Mouse (Mus musculus) MEL (cell line): ENCODE data around the gene Sipa1l1.

Source experiments
- CTCF ChIP-seq, 3 experiments: IDR thresholded peaks in 2 of 3; conservative IDR thresholded peaks in 1 of 3; 2 replicates each; pipeline ENCODE4 v1.5.1; 2011 to 2012; ENCODE audit warnings: low read length in 3 of 3, low read depth in 2 of 3, mild to moderate bottlenecking in 2 of 3, improper control_type of control experiment in 1 of 3, inconsistent platforms in 1 of 3, mixed read lengths in 1 of 3, moderate library complexity in 1 of 3; ENCODE audit not compliant: control insufficient read depth in 1 of 3, insufficient read depth in 1 of 3, poor library complexity in 1 of 3, severe bottlenecking in 1 of 3
- EP300 ChIP-seq, 2 experiments: IDR thresholded peaks; 2 replicates each; pipeline ENCODE4 v1.6.1; 2011; ENCODE audit warnings: improper control_type of control experiment in 2 of 2, low read length in 2 of 2, low read depth in 1 of 2, mild to moderate bottlenecking in 1 of 2
- JUND ChIP-seq: IDR thresholded peaks from 2 replicates; pipeline ENCODE4 v1.6.1; 2011; ENCODE audit warnings: low read depth, mild to moderate bottlenecking, improper control_type of control experiment, low read length
- POLR2A ChIP-seq, 2 experiments: IDR thresholded peaks; 2 replicates each; pipeline ENCODE4 v1.6.1; 2011 to 2012; ENCODE audit warnings: low read length in 2 of 2, mild to moderate bottlenecking in 2 of 2, control low read depth in 1 of 2, improper control_type of control experiment in 1 of 2, low read depth in 1 of 2, moderate library complexity in 1 of 2; ENCODE audit not compliant: control insufficient read depth in 1 of 2, insufficient read depth in 1 of 2, poor library complexity in 1 of 2
- RCOR1 ChIP-seq: IDR thresholded peaks from 2 replicates; pipeline ENCODE4 v1.6.1; 2012; ENCODE audit warnings: low read depth, mild to moderate bottlenecking, inconsistent platforms, low read length, improper control_type of control experiment
- SIN3A ChIP-seq: IDR thresholded peaks from 2 replicates; pipeline ENCODE4 v1.6.1; 2012; ENCODE audit warnings: low read length, improper control_type of control experiment, inconsistent platforms
- USF2 ChIP-seq, 2 experiments: IDR thresholded peaks; 2 replicates each; pipeline ENCODE4 v1.6.1; 2011 to 2012; ENCODE audit warnings: improper control_type of control experiment in 2 of 2, low read length in 2 of 2, borderline replicate concordance in 1 of 2, inconsistent platforms in 1 of 2, low read depth in 1 of 2, mild to moderate bottlenecking in 1 of 2; ENCODE audit not compliant: insufficient read depth in 1 of 2
- ZNF384 ChIP-seq: IDR thresholded peaks from 2 replicates; pipeline ENCODE4 v1.6.1; 2012; ENCODE audit warnings: low read depth, mild to moderate bottlenecking, inconsistent platforms, low read length, improper control_type of control experiment

GRCm38 (mm10) chr12:82384719-82385118, 215.6 kb downstream of the Sipa1l1 start:
- TF ChIP-seq JUND (no peak), POLR2A (IDR thresholded peaks at IDR 0.05; ENCODE audit: control insufficient read depth in 1 of 2, insufficient read depth in 1 of 2, low read depth in 1 of 2, low read length in 2 of 2, poor library complexity in 1 of 2) (no peak), CTCF (IDR thresholded peaks at IDR 0.05 in 2 of 3, conservative IDR thresholded peaks at IDR 0.05 in 1 of 3; ENCODE audit: control insufficient read depth in 1 of 3, insufficient read depth in 1 of 3, low read depth in 2 of 3, low read length in 3 of 3, poor library complexity in 1 of 3, severe bottlenecking in 1 of 3) (no peak), RCOR1 (no peak), ZNF384 (no peak), EP300 (IDR thresholded peaks at IDR 0.05; ENCODE audit: low read depth in 1 of 2, low read length in 2 of 2) (no peak), USF2 (IDR thresholded peaks at IDR 0.05; ENCODE audit: borderline replicate concordance in 1 of 2, insufficient read depth in 1 of 2, low read depth in 1 of 2, low read length in 2 of 2) (no peak), SIN3A (no peak)
